Mouse (Mus musculus): ENCODE data around the gene Wrap73.

GRCm38 (mm10) chr4:154159961-154160537 lies 17.9 kb downstream of the Wrap73 start:
- TF ChIP-seq CTCF (conservative IDR thresholded peaks at IDR 0.05 in 1 of 2, IDR thresholded peaks at IDR 0.05 in 1 of 2; ENCODE audit: low read depth in 2 of 2, low read length in 2 of 2) (no peak), E2F4 (IDR thresholded peaks at IDR 0.05; ENCODE audit: insufficient replicate concordance, low read depth, low read length) (no peak), RCOR1 (conservative IDR thresholded peaks at IDR 0.05; ENCODE audit: low read depth, low read length) (no peak), NRF1 (IDR thresholded peaks at IDR 0.05; ENCODE audit: low read depth, low read length) (no peak), HCFC1 (IDR thresholded peaks at IDR 0.05; ENCODE audit: low read depth, low read length) (no peak), CHD1 (IDR thresholded peaks at IDR 0.05; ENCODE audit: low read depth, low read length) (no peak), MAFK (IDR thresholded peaks at IDR 0.05; ENCODE audit: insufficient replicate concordance, low read length) (no peak), ZKSCAN1 (IDR thresholded peaks at IDR 0.05; ENCODE audit: borderline replicate concordance, low read depth, low read length) (no peak)
